Mouse (Mus musculus) limb, embryonic 15.5 days (tissue): ENCODE measurements around the gene Tacc2. TPM values are rescaled to one million over a fixed set of nuclear protein-coding genes. Genes with fewer than 3 reads are reported as not detected.

ENCODE experiments used
- ATAC-seq: fragments of 200-750 bp; cut with Nextera tagmentation; 2 replicates; pipeline ENCODE4 v1.8.0; 2017; ENCODE audit warnings: low read depth, moderate TSS enrichment; ENCODE audit not compliant: insufficient number of reproducible peaks, low FRiP score, low TSS enrichment
- H3K27ac ChIP-seq: fragments of 300-500 bp; sonication (generic); 2 replicates; pipeline ENCODE4 v1.5.1; 2015; ENCODE audit warnings: moderate library complexity, mild to moderate bottlenecking, inconsistent platforms
- H3K27me3 ChIP-seq: fragments of 300-500 bp; sonication (generic); 2 replicates; pipeline ENCODE4 v1.6.1; 2015; ENCODE audit warnings: inconsistent platforms
- H3K36me3 ChIP-seq: fragments of 300-500 bp; sonication (generic); 2 replicates; pipeline ENCODE4 v1.6.1; 2015; ENCODE audit warnings: inconsistent platforms
- H3K4me1 ChIP-seq: fragments of 300-500 bp; sonication (generic); 2 replicates; pipeline ENCODE4 v1.6.1; 2015; ENCODE audit warnings: inconsistent platforms
- H3K4me2 ChIP-seq: fragments of 300-500 bp; sonication (generic); 2 replicates; pipeline ENCODE4 v1.6.1; 2015; ENCODE audit warnings: mild to moderate bottlenecking, inconsistent platforms
- H3K4me3 ChIP-seq: fragments of 300-500 bp; sonication (generic); 2 replicates; pipeline ENCODE4 v1.5.1; 2015; ENCODE audit warnings: mild to moderate bottlenecking, inconsistent platforms
- H3K9ac ChIP-seq: fragments of 300-500 bp; sonication (generic); 2 replicates; pipeline ENCODE4 v1.6.1; 2015; ENCODE audit warnings: inconsistent platforms
- H3K9me3 ChIP-seq: fragments of 300-500 bp; sonication (generic); 2 replicates; pipeline ENCODE4 v1.6.1; 2016; ENCODE audit warnings: inconsistent platforms
- WGBS: fragments of 180-500 bp; shearing (Covaris S2); methylation state at CpG from one replicate; pipeline ENCODE4 v1.1.7; 2015; 5-methylcytosine and 5-hydroxymethylcytosine counted together
- polyA plus RNA-seq: library from polyadenylated mRNA; unstranded; fragments of >200 nt; fragmentation: Nextera tagmentation; extraction: Ambion mirVana; gene quantifications from 2 replicates; pipeline ENCODE4 v1.2.1, GENCODE M21; 2015

Tacc2 gene
- polyA plus RNA-seq, 1 experiment from 2014 or later, result 31.3 TPM

GRCm38 (mm10) chr7:130621953-130622352 lies 44.7 kb downstream of the Tacc2 start:
- H3K36me3 ChIP-seq, result no peaks in the 10 kb centered on the region
- no peak overlapping the region for H3K9ac ChIP-seq
- H3K4me3 ChIP-seq, result no peak overlapping the region
- no peak for ATAC-seq
- no peaks in the 10 kb centered on the region for H3K9me3 ChIP-seq
- peaks cover 6% of the 10 kb centered on the region; the same call in 1 of the 2 replicates for H3K4me1 ChIP-seq
- H3K27ac ChIP-seq, result no peak overlapping the region
- H3K27me3 ChIP-seq, result no peaks in the 10 kb centered on the region
- no peak overlapping the region for H3K4me2 ChIP-seq
- 54% methylated on average over 3 of the region's 3 CpGs for WGBS

GRCm38 (mm10) chr7:130622359-130622758 lies 45.1 kb downstream of the Tacc2 start:
- Histone ChIP-seq H3K9me3 (no peaks in the 10 kb centered on the region), H3K4me1 (peaks cover 6% of the 10 kb centered on the region; the same call in 1 of the 2 replicates)
- 69% methylated on average over 4 of the region's 4 CpGs for WGBS

GRCm38 (mm10) chr7:130624299-130624698 lies 47.1 kb downstream of the Tacc2 start:
- peak; percentile 51; the same call in 1 of the 2 replicates for ATAC-seq

More at GRCm38 (mm10) chr7:130622359-130622758, 45.1 kb downstream of the Tacc2 start:
- no peak overlapping the region for H3K4me2 ChIP-seq
- no peak overlapping the region for H3K27ac ChIP-seq
- ATAC-seq, result no peak
- H3K27me3 ChIP-seq, result no peaks in the 10 kb centered on the region
- no peak overlapping the region for H3K4me3 ChIP-seq
- H3K36me3 ChIP-seq, result no peaks in the 10 kb centered on the region
- H3K9ac ChIP-seq, result no peak overlapping the region

GRCm38 (mm10) chr7:130625361-130625760 lies 48.1 kb downstream of the Tacc2 start:
- Histone ChIP-seq H3K36me3 (no peaks in the 10 kb centered on the region), H3K4me3 (no peak overlapping the region), H3K9ac (no peak overlapping the region), H3K27me3 (no peaks in the 10 kb centered on the region), H3K4me1 (peaks cover 6% of the 10 kb centered on the region; the same call in 1 of the 2 replicates), H3K9me3 (no peaks in the 10 kb centered on the region), H3K4me2 (no peak overlapping the region), H3K27ac (no peak overlapping the region)
- no peak for ATAC-seq
- 77% methylated on average over 7 of the region's 7 CpGs for WGBS

More at GRCm38 (mm10) chr7:130624299-130624698, 47.1 kb downstream of the Tacc2 start:
- WGBS, result 78% methylated on average over 9 of the region's 9 CpGs
- Histone ChIP-seq H3K4me3 (no peak overlapping the region), H3K4me1 (peaks cover 6% of the 10 kb centered on the region; the same call in 1 of the 2 replicates), H3K9ac (no peak overlapping the region), H3K27me3 (no peaks in the 10 kb centered on the region), H3K36me3 (no peaks in the 10 kb centered on the region), H3K27ac (peak overlapping the region; percentile 11; the same call in 1 of the 2 replicates), H3K4me2 (no peak overlapping the region), H3K9me3 (no peaks in the 10 kb centered on the region)

GRCm38 (mm10) chr7:130628601-130629000 lies 51.4 kb downstream of the Tacc2 start:
- 23% methylated on average over 1 of the region's 1 CpGs for WGBS
- Histone ChIP-seq H3K27me3 (no peaks in the 10 kb centered on the region), H3K9ac (no peak overlapping the region), H3K4me1 (peaks cover 13% of the 10 kb centered on the region), H3K4me2 (no peak overlapping the region), H3K36me3 (no peaks in the 10 kb centered on the region), H3K27ac (no peak overlapping the region), H3K9me3 (no peaks in the 10 kb centered on the region), H3K4me3 (no peak overlapping the region)
- ATAC-seq, result no peak

- WGBS, result 92% methylated on average over 7 of the region's 7 CpGs
- Histone ChIP-seq H3K27me3 (no peaks in the 10 kb centered on the region), H3K4me3 (no peak overlapping the region), H3K4me1 (peaks cover 8% of the 10 kb centered on the region), H3K4me2 (no peak overlapping the region), H3K9ac (no peak overlapping the region), H3K36me3 (no peaks in the 10 kb centered on the region), H3K9me3 (no peaks in the 10 kb centered on the region), H3K27ac (no peak overlapping the region)
- no peak for ATAC-seq
Measured at GRCm38 (mm10) chr7:130629999-130630398, 52.8 kb downstream of the Tacc2 start.

- no peak overlapping the region for H3K27ac ChIP-seq
- 93% methylated on average over 3 of the region's 3 CpGs for WGBS
- no peak for ATAC-seq
- H3K4me1 ChIP-seq, result peaks cover 12% of the 10 kb centered on the region
- H3K4me2 ChIP-seq, result no peak overlapping the region
- no peak overlapping the region for H3K9ac ChIP-seq
- no peaks in the 10 kb centered on the region for H3K9me3 ChIP-seq
- no peaks in the 10 kb centered on the region for H3K27me3 ChIP-seq
- H3K4me3 ChIP-seq, result no peak overlapping the region
- no peaks in the 10 kb centered on the region for H3K36me3 ChIP-seq
Measured at GRCm38 (mm10) chr7:130630956-130631355, 53.7 kb downstream of the Tacc2 start.

- Histone ChIP-seq H3K9me3 (no peaks in the 10 kb centered on the region), H3K27me3 (no peaks in the 10 kb centered on the region), H3K9ac (no peak overlapping the region), H3K4me3 (no peak overlapping the region), H3K27ac (no peak overlapping the region), H3K4me2 (no peak overlapping the region), H3K36me3 (no peaks in the 10 kb centered on the region), H3K4me1 (peaks cover 12% of the 10 kb centered on the region)
- no peak for ATAC-seq
- 58% methylated on average over 22 of the region's 22 CpGs for WGBS
Measured at GRCm38 (mm10) chr7:130631553-130632378, 54.5 kb downstream of the Tacc2 start.

GRCm38 (mm10) chr7:130632379-130632732 lies 55.1 kb downstream of the Tacc2 start:
- Histone ChIP-seq H3K9ac (no peak overlapping the region), H3K4me2 (no peak overlapping the region), H3K36me3 (no peaks in the 10 kb centered on the region), H3K9me3 (no peaks in the 10 kb centered on the region), H3K4me3 (no peak overlapping the region), H3K4me1 (peaks cover 17% of the 10 kb centered on the region), H3K27me3 (no peaks in the 10 kb centered on the region), H3K27ac (no peak overlapping the region)
- 90% methylated on average over 5 of the region's 5 CpGs for WGBS
- no peak for ATAC-seq

- Histone ChIP-seq H3K27ac (no peak overlapping the region), H3K9ac (no peak overlapping the region)
Measured at GRCm38 (mm10) chr7:130634259-130634871, 57.1 kb downstream of the Tacc2 start.

GRCm38 (mm10) chr7:130635212-130635611 lies 58.0 kb downstream of the Tacc2 start:
- H3K9ac ChIP-seq, result no peak overlapping the region
- ATAC-seq, result no peak
- no peaks in the 10 kb centered on the region for H3K9me3 ChIP-seq
- H3K36me3 ChIP-seq, result no peaks in the 10 kb centered on the region
- H3K4me3 ChIP-seq, result no peak overlapping the region
- 40% methylated on average over 7 of the region's 7 CpGs for WGBS
- H3K4me2 ChIP-seq, result no peak overlapping the region
- H3K4me1 ChIP-seq, result peaks cover 28% of the 10 kb centered on the region
- no peak overlapping the region for H3K27ac ChIP-seq
- H3K27me3 ChIP-seq, result no peaks in the 10 kb centered on the region

More at GRCm38 (mm10) chr7:130634259-130634871, 57.1 kb downstream of the Tacc2 start:
- Histone ChIP-seq H3K4me2 (no peak overlapping the region), H3K4me3 (no peak overlapping the region), H3K36me3 (no peaks in the 10 kb centered on the region), H3K4me1 (peaks cover 28% of the 10 kb centered on the region), H3K27me3 (no peaks in the 10 kb centered on the region), H3K9me3 (no peaks in the 10 kb centered on the region)
- ATAC-seq, result no peak
- WGBS, result 82% methylated on average over 4 of the region's 4 CpGs

GRCm38 (mm10) chr7:130636274-130636673 lies 59.0 kb downstream of the Tacc2 start:
- no peaks in the 10 kb centered on the region for H3K36me3 ChIP-seq
- H3K9me3 ChIP-seq, result no peaks in the 10 kb centered on the region
- no peak for ATAC-seq
- no peaks in the 10 kb centered on the region for H3K27me3 ChIP-seq
- no peak overlapping the region for H3K27ac ChIP-seq
- no peak overlapping the region for H3K4me2 ChIP-seq
- H3K4me3 ChIP-seq, result no peak overlapping the region
- WGBS, result 83% methylated on average over 3 of the region's 3 CpGs
- H3K4me1 ChIP-seq, result peaks cover 33% of the 10 kb centered on the region
- H3K9ac ChIP-seq, result no peak overlapping the region
